Mouse (Mus musculus): ENCODE results near the gene Olfr680-ps1. TPM values are rescaled to one million over a fixed set of nuclear protein-coding genes. Genes with fewer than 3 reads are reported as not detected.
"Not testable (repeated sequence)": the region's sequence is repeated elsewhere in the genome, so short reads cannot be mapped to it uniquely, and the experiment has no call there.

Olfr680-ps1 gene
- not detected in 2 replicates for polyA plus RNA-seq (2016; fragmentation: Nextera tagmentation; extraction: Ambion mirVana)

- not testable (repeated sequence) for H3K36me3 ChIP-seq; DNase-seq (ENCODE audit: low spot score); H3K27ac ChIP-seq; H3K4me1 ChIP-seq (replicated peaks); H3K27me3 ChIP-seq (ENCODE audit: insufficient read depth, poor library complexity, severe bottlenecking); H3K9me3 ChIP-seq; H3K4me3 ChIP-seq
Observed at GRCm38 (mm10) chr7:105092717-105093116, at the start of gene Olfr680-ps1. TSS of gene Olfr680-ps1 (minus strand) at chr7:105092817.

- DNase-seq (ENCODE audit: low spot score), result no peak
- no peak overlapping the region for H3K4me3 ChIP-seq
- 88% methylated on average over 2 of the region's 2 CpGs for WGBS
- H3K36me3 ChIP-seq, result no peaks in the 10 kb centered on the region
- H3K27me3 ChIP-seq (ENCODE audit: insufficient read depth, poor library complexity, severe bottlenecking), result no peaks in the 10 kb centered on the region
- H3K27ac ChIP-seq, result no peak overlapping the region
- no peaks in the 10 kb centered on the region for H3K4me1 ChIP-seq (replicated peaks)
- no peaks in the 10 kb centered on the region for H3K9me3 ChIP-seq
Observed at GRCm38 (mm10) chr7:105141275-105141674, 48.7 kb upstream of the Olfr680-ps1 start.

- H3K4me3 ChIP-seq, result no peak within 1 kb of the TSS
- no peaks in the 10 kb centered on the region for H3K27me3 ChIP-seq (ENCODE audit: insufficient read depth, poor library complexity, severe bottlenecking)
- H3K9me3 ChIP-seq, result no peaks in the 10 kb centered on the region
- H3K4me1 ChIP-seq (replicated peaks), result no peaks in the 10 kb centered on the region
- no peak within 1 kb of the TSS for H3K27ac ChIP-seq
- no peaks in the 10 kb centered on the region for H3K36me3 ChIP-seq
- DNase-seq (ENCODE audit: low spot score), result no peak
Observed at GRCm38 (mm10) chr7:105116536-105116935, 23.9 kb upstream of the Olfr680-ps1 start, which contains the start of gene Olfr681. TSS of gene Olfr681 (plus strand) at chr7:105116836.

- Histone ChIP-seq H3K27me3 (ENCODE audit: insufficient read depth, poor library complexity, severe bottlenecking) (no peaks in the 10 kb centered on the region), H3K27ac (no peak within 1 kb of the TSS), H3K36me3 (no peaks in the 10 kb centered on the region), H3K9me3 (no peaks in the 10 kb centered on the region), H3K4me3 (no peak within 1 kb of the TSS), H3K4me1 (replicated peaks) (no peaks in the 10 kb centered on the region)
- WGBS, result 72% methylated on average over 1 of the region's 1 CpGs
- no peak for DNase-seq (ENCODE audit: low spot score)
Observed at GRCm38 (mm10) chr7:105080905-105081304, 11.7 kb downstream of the Olfr680-ps1 start, which contains the start of gene Olfr679. TSS of gene Olfr679 (plus strand) at chr7:105081205.

- Histone ChIP-seq H3K36me3 (no peaks in the 10 kb centered on the region), H3K27ac (no peak within 1 kb of the TSS), H3K9me3 (no peaks in the 10 kb centered on the region), H3K4me1 (replicated peaks) (no peaks in the 10 kb centered on the region), H3K27me3 (ENCODE audit: insufficient read depth, poor library complexity, severe bottlenecking) (no peaks in the 10 kb centered on the region), H3K4me3 (no peak within 1 kb of the TSS)
- WGBS, result 97% methylated on average over 1 of the region's 1 CpGs
- no peak for DNase-seq (ENCODE audit: low spot score)
Observed at GRCm38 (mm10) chr7:105064175-105064574, 28.4 kb downstream of the Olfr680-ps1 start, which contains the start of gene Olfr678. TSS of gene Olfr678 (plus strand) at chr7:105064475.

GRCm38 (mm10) chr7:105058951-105059350 is 33.7 kb downstream of the Olfr680-ps1 start:
- no peak overlapping the region for H3K4me3 ChIP-seq
- no peak overlapping the region for H3K27ac ChIP-seq
- no peaks in the 10 kb centered on the region for H3K36me3 ChIP-seq
- no peaks in the 10 kb centered on the region for H3K27me3 ChIP-seq (ENCODE audit: insufficient read depth, poor library complexity, severe bottlenecking)
- no peaks in the 10 kb centered on the region for H3K4me1 ChIP-seq (replicated peaks)
- no peak for DNase-seq (ENCODE audit: low spot score)
- no peaks in the 10 kb centered on the region for H3K9me3 ChIP-seq

Other genes with a start within 250 kb of the Olfr680-ps1 start
- not detected in 2 replicates for gene Usp17la, start 235.8 kb downstream of the Olfr680-ps1 start, polyA plus RNA-seq (2016; fragmentation: Nextera tagmentation; extraction: Ambion mirVana)
- not detected in 2 replicates for gene Olfr665, start 214.8 kb downstream of the Olfr680-ps1 start, polyA plus RNA-seq (2016; fragmentation: Nextera tagmentation; extraction: Ambion mirVana)
- not detected in 2 replicates for gene Olfr666, start 196.9 kb downstream of the Olfr680-ps1 start, polyA plus RNA-seq (2016; fragmentation: Nextera tagmentation; extraction: Ambion mirVana)
- gene Olfr667, start 171.3 kb downstream of the Olfr680-ps1 start, polyA plus RNA-seq (2016; fragmentation: Nextera tagmentation; extraction: Ambion mirVana), result not detected in 2 replicates
- gene Olfr668, start 164.8 kb downstream of the Olfr680-ps1 start, polyA plus RNA-seq (2016; fragmentation: Nextera tagmentation; extraction: Ambion mirVana), result not detected in 2 replicates
- not detected in 2 replicates for gene Olfr669, start 158.6 kb downstream of the Olfr680-ps1 start, polyA plus RNA-seq (2016; fragmentation: Nextera tagmentation; extraction: Ambion mirVana)
- not detected in 2 replicates for gene Olfr670, start 130.2 kb downstream of the Olfr680-ps1 start, polyA plus RNA-seq (2016; fragmentation: Nextera tagmentation; extraction: Ambion mirVana)
- gene Olfr671, start 113.7 kb downstream of the Olfr680-ps1 start, polyA plus RNA-seq (2016; fragmentation: Nextera tagmentation; extraction: Ambion mirVana), result not detected in 2 replicates
- not detected in 2 replicates for gene Olfr672, start 90.8 kb downstream of the Olfr680-ps1 start, polyA plus RNA-seq (2016; fragmentation: Nextera tagmentation; extraction: Ambion mirVana)
- gene Olfr675, start 64.4 kb downstream of the Olfr680-ps1 start, polyA plus RNA-seq (2016; fragmentation: Nextera tagmentation; extraction: Ambion mirVana), result not detected in 2 replicates
- gene Olfr676, start 60.1 kb downstream of the Olfr680-ps1 start, polyA plus RNA-seq (2016; fragmentation: Nextera tagmentation; extraction: Ambion mirVana), result not detected in 2 replicates
- gene Olfr677, start 41.4 kb downstream of the Olfr680-ps1 start, polyA plus RNA-seq (2016; fragmentation: Nextera tagmentation; extraction: Ambion mirVana), result not detected in 2 replicates
- not detected in 2 replicates for gene Olfr678, start 28.3 kb downstream of the Olfr680-ps1 start, polyA plus RNA-seq (2016; fragmentation: Nextera tagmentation; extraction: Ambion mirVana)
- gene Olfr679, start 11.6 kb downstream of the Olfr680-ps1 start, polyA plus RNA-seq (2016; fragmentation: Nextera tagmentation; extraction: Ambion mirVana), result not detected in 2 replicates
- gene Olfr681, start 24.0 kb upstream of the Olfr680-ps1 start, polyA plus RNA-seq (2016; fragmentation: Nextera tagmentation; extraction: Ambion mirVana), result not detected in 2 replicates
- gene Olfr683, start 54.2 kb upstream of the Olfr680-ps1 start, polyA plus RNA-seq (2016; fragmentation: Nextera tagmentation; extraction: Ambion mirVana), result not detected in 2 replicates
- not detected in 2 replicates for gene Olfr684, start 70.8 kb upstream of the Olfr680-ps1 start, polyA plus RNA-seq (2016; fragmentation: Nextera tagmentation; extraction: Ambion mirVana)
- not detected in 2 replicates for gene Olfr685, start 93.2 kb upstream of the Olfr680-ps1 start, polyA plus RNA-seq (2016; fragmentation: Nextera tagmentation; extraction: Ambion mirVana)
- gene Olfr686, start 114.7 kb upstream of the Olfr680-ps1 start, polyA plus RNA-seq (2016; fragmentation: Nextera tagmentation; extraction: Ambion mirVana), result not detected in 2 replicates
- not detected in 2 replicates for gene Olfr688, start 195.3 kb upstream of the Olfr680-ps1 start, polyA plus RNA-seq (2016; fragmentation: Nextera tagmentation; extraction: Ambion mirVana)
- gene Olfr689, start 218.3 kb upstream of the Olfr680-ps1 start, polyA plus RNA-seq (2016; fragmentation: Nextera tagmentation; extraction: Ambion mirVana), result not detected in 2 replicates
- gene Olfr690, start 241.3 kb upstream of the Olfr680-ps1 start, polyA plus RNA-seq (2016; fragmentation: Nextera tagmentation; extraction: Ambion mirVana), result not detected in 2 replicates
- not detected in 2 replicates for gene Olfr691, start 249.5 kb upstream of the Olfr680-ps1 start, polyA plus RNA-seq (2016; fragmentation: Nextera tagmentation; extraction: Ambion mirVana)